Mouse (Mus musculus) kidney, adult 8-10 months (tissue): ENCODE results near the gene Nrcam.

Experiments
- DNase-seq, 2 experiments: peaks; one replicate each; pipeline ENCODE4 v3.0.0; 2022

Nrcam gene

DNA sequence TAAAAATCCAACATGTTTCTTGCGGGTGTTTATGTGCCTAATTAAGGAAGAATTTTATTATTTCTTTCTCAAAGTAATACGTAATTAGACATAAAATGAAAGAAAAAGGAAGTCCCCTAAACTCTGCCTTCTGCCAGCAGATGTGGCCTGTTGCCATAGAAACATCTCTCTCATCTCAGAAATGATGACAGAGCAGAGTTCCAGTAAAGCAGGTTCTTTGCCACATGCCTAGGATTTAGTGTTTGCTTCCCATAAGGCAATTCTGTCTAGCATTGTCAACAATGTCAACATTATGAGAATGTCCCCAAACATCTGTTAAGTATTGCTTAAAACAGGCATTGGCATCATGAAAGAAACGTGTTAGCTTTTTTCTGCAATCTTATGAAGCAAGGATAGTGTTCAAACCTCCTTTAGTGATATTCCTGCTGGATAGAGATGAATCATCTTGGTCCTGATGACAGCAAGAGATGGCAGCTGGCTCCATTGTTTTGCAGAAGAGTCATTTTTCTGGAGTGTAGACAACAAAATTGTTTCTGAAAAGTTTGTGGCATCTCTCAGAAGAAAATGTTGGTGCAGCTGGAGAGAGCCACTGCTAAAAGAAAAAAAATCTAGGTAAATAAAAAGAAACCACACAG lies 42.5 kb downstream of the Nrcam start:
- no peak for DNase-seq

DNA sequence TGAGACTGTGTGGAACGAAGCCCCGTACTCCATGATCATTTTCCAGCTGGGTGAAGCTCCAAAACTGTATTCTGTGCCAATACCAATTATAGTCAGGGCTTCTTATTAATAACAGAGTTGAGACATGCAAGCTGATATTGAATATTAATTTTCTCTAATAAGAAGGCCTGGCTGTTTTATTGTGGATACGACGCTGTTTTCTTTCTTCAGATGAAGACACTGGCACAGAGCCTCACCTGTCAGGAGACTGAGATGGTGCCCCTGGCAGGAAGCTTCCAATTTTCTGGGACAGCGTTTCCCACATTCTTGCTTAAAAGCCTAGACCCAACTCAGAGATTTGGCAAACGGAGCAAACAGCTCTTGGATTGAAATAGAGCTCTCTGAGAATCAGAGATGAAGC lies 47.3 kb downstream of the Nrcam start:
- DNase-seq, result no peak

GRCm38 (mm10) chr12:44378431-44379161 lies 49.9 kb downstream of the Nrcam start:
- DNase-seq, result no peak

GRCm38 (mm10) chr12:44380805-44381204 lies 52.1 kb downstream of the Nrcam start:
- no peak for DNase-seq

DNA sequence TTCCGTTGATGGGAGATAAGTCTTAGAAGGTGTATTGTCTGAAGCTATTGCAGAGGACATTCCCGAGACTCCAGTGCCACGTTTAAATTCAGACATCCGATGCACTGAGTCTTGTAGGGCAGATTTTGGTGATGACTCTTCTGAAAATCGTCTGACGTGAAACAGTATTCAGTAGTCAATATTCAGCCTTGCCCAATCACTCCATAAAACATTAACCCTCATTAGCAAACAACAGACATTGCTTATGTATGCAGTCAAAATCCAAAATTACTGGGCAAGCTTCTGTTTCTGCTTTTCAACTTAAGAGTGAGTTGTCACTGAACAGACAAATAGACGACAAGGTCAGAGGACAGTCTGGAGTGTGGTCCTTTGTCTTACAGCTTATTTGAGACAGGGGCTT lies 57.7 kb downstream of the Nrcam start:
- no peak for DNase-seq

DNA sequence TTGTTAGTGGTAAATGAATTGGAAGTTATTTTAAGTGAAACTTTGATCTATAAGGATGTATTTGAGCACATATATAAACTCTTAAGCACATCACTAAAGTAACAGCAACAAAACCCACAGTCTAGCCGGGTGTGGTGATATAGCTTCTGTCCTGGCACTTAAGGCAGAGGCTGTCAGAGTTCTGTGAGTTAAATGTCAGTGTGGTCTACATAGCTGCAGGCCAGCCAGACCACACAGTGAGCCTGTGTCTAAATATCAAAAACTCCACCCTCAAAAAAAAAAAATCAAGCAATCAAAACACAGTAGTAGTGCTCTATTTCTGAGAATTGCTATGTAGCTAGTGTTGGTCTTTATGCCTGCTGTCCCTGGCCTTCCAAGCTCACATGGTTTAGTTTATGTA lies 59.5 kb downstream of the Nrcam start:
- DNase-seq, result no peak

DNA sequence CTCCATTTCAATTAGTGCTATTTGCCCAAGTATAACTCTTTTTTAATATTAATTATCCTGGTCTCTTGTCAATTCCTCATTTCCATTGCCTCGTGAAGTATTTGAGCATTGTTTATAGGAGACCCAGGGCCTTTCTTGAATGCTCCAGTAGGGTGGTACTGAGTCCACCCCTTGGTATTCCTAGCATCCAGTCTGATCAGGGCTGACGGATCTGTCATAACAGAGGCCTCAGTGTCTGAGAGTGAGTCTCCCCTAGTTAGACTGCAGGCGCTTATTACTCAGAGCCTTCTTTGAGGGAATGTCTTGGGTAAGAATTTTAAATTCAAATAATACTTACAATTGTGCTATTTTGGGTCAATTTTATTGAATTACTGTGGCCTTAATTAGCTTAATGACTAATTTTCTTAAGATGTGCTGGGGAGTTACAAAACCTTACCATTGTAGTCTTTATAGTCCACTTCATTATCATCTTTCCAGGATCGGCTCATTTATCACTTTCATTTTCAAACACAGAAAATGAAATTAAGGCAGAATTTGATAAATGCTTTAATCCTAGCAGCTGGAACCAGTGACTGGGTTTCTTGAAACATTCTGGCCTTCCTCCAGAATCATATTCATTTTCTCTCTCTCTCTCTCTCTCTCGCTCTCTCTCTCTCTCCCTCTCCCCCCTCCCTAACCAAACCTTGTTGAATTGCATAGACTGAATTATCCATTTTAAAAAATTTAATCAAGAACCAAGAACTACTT lies 61.9 kb downstream of the Nrcam start:
- no peak for DNase-seq

DNA sequence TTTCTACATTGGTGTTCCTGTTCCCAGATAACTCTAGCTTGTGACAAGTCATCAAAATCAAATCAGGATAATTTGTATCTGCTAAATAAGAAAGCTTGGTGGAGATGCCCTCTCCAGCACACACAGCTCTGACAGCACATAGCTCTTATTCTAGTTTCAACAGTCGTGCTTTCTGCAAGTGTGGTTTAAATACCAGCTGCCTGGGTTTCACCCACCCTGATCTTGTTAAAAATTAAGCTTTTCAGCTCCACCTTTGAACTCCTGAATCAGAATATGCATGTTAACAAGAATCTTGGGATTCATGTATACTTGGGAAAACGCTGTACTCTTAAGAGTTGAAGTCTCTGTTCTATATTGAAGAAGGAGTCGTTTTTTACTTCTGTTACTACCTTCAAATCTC lies 66.2 kb downstream of the Nrcam start:
- DNase-seq, result peak; percentile 23 to 62

GRCm38 (mm10) chr12:44397782-44398181 lies 69.1 kb downstream of the Nrcam start:
- no peak for DNase-seq

- no peak for DNase-seq
Measured at GRCm38 (mm10) chr12:44402134-44402533, 73.4 kb downstream of the Nrcam start.

- no peak for DNase-seq
Measured at GRCm38 (mm10) chr12:44403270-44403669, 74.6 kb downstream of the Nrcam start.

GRCm38 (mm10) chr12:44403731-44404424 lies 75.2 kb downstream of the Nrcam start:
- no peak for DNase-seq

DNA sequence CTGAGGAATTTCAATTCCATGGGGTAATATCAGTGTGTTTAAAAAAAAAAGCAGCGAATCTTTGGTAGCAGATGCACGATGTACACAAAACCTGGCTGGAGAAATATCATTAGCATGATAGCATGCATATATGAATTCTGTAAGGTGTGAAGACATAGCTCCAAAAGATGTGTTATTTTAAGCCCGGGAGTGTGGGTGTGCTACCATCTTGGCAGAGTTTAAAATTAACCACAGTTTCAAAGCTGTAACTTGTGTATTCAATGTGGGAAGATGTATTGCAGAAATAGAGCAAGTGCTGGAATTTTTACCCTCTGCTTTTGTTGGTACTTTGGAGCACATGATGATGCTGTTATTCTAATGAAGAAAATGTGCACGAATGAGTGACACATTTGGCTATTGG lies 81.1 kb downstream of the Nrcam start:
- DNase-seq, result no peak

- no peak for DNase-seq
Measured at GRCm38 (mm10) chr12:44411031-44411430, 82.3 kb downstream of the Nrcam start.

DNA sequence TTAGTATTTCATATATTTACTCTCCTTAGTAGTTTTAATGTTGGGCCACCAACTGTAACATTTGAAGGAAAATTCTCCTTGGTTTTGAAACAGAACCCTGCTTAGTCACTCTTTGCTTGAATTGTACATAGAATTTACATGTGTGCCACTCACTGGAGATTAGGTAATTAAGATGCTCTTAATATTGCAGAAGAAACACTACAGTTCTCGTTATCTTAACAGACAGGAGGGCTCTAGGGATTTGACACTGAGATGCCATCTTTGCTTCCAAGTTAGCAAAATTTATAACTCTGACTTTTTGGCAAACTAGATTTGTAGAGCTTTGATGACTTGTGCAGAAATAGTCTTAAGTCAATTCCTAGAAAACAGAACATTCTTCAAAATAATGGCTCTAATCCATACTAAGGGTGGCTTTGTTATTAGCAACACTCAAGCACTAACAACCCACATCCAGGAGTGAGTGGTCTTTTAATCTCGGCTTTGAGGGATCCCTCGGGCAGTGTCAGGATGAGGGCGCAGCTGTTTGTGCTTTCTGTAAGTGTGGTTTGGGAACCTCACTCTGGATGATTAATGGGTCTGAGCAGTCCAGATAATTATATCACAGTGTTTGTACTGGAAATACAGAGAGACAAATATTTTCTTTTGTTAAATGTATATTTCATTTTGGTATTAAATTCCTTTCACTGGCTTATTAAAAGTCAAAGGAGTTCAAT lies 93.6 kb downstream of the Nrcam start:
- no peak for DNase-seq

- DNase-seq, result no peak
Measured at GRCm38 (mm10) chr12:44422867-44423255, 94.2 kb downstream of the Nrcam start.

DNA sequence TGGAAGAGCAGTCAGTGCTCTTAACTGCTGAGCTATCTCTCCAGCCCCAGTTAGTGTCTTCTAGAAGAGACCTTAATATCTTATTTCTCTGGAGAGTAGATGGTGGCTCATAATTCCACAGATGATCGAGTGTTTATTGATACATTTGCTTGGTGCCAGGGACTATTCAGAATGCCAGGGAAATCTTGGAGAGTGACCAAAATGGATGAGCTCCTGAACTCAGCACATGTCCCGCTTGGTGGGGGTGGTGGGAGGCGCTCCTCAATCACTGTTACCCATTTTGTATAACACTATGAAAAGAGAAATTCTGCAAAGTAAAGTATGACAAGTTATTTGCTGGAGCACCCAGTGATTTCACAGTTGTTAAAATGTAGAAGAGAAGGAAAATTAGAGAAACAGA lies 95.3 kb downstream of the Nrcam start:
- no peak for DNase-seq

GRCm38 (mm10) chr12:44425040-44425439 lies 96.4 kb downstream of the Nrcam start:
- no peak for DNase-seq

GRCm38 (mm10) chr12:44430335-44430734 lies 101.7 kb downstream of the Nrcam start:
- DNase-seq, result peak in 1 of 2 experiments; percentile 6

DNA sequence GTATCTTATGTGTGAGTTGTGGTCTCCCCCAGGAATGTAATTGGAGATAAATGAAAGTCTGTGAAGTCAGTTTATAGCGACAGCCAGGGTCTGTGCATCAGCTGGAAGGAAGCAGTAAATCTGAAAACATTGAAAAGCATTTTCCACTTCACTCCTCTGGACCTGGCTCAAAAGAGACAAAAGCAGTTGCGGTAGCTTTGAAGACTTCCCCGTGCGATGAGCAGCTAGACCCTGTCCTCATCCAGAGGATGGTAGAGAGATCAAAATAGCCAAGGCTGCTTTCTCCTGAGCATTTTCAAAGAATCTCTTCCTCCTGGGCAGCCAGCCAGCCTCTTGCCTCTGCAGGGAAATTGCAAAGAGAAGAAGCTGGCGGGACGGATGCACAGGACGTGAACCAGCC lies 102.3 kb downstream of the Nrcam start:
- DNase-seq, result peak; percentile 19 to 20

GRCm38 (mm10) chr12:44432727-44433126 lies 104.0 kb downstream of the Nrcam start:
- DNase-seq, result no peak

DNA sequence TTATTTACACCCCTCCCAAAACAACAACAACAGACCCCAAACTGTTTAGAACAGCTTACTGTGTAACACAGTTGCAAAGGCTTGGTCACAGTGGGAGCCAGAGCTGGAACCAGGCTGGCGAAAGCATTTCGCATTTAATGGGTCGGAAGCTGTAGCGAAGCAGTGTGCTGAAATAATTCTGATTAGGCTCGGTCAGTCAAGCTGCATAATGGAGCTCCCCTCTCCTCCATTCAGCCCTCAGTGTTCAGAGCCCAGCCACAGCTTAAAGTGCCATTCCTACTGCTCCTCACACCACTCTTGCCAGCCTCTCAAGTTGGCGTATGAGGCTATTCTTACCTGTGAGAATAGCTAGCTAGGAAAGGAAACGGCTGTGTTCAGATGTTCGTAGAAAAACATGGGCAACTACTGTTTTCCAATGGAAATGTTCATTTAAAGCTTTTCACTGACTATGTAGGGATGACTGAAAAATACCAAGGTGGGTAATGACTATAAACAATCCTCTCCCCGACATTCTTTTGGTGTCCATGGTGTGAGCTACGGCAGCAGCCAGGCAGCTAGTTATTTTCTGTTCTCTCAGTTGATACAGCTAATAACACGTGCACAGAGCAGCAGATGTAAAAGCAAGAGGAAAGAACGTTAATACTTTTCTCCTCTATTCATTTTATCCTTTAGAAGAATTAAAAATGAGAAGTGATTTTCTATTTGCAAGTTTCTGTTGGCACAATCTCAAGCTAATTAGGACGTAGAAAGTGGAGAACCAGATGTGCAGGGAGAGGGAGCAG lies 108.6 kb downstream of the Nrcam start:
- no peak for DNase-seq
